Mouse (Mus musculus): ENCODE measurements around the gene Smn1.
"Not testable (repeated sequence)": the region's sequence is repeated elsewhere in the genome, so short reads cannot be mapped to it uniquely, and the experiment has no call there.

Gene Smn1

GRCm38 (mm10) chr13:100124423-100125257 is at the start of gene Smn1:
Smn1 (plus strand) TSS chr13:100124852.
- DNase-seq = peak; percentile 98

- no peak for DNase-seq
Measured at GRCm38 (mm10) chr13:100098808-100099207, 25.8 kb upstream of the Smn1 start.

GRCm38 (mm10) chr13:100103052-100103658 is 21.5 kb upstream of the Smn1 start:
- no peak for DNase-seq

GRCm38 (mm10) chr13:100103748-100104254 is 20.9 kb upstream of the Smn1 start, which contains the start of gene Bdp1:
Bdp1 (minus strand) TSS chr13:100104070.
- peak; percentile 93 for DNase-seq

GRCm38 (mm10) chr13:100107652-100108472 is 16.8 kb upstream of the Smn1 start, which contains the start of gene Serf1:
Serf1 (plus strand) TSS chr13:100108012.
- peak; percentile 86 for DNase-seq

GRCm38 (mm10) chr13:100112218-100112972 is 12.3 kb upstream of the Smn1 start:
- DNase-seq = no peak

- DNase-seq = no peak
Measured at GRCm38 (mm10) chr13:100123970-100124369, 682 bp upstream of the Smn1 start.

GRCm38 (mm10) chr13:100125258-100125643 is 599 bp downstream of the Smn1 start:
- no peak for DNase-seq

- DNase-seq = no peak
Measured at GRCm38 (mm10) chr13:100141646-100142314, 17.1 kb downstream of the Smn1 start.

GRCm38 (mm10) chr13:100152659-100153058 is 28.0 kb downstream of the Smn1 start:
- DNase-seq = no peak

- DNase-seq = no peak
Measured at GRCm38 (mm10) chr13:100156624-100157023, 32.0 kb downstream of the Smn1 start.

GRCm38 (mm10) chr13:100161171-100161870 is 36.7 kb downstream of the Smn1 start:
- DNase-seq = not testable (repeated sequence)

GRCm38 (mm10) chr13:100162467-100162866 is 37.8 kb downstream of the Smn1 start:
- DNase-seq = not testable (repeated sequence)

- not testable (repeated sequence) for DNase-seq
Measured at GRCm38 (mm10) chr13:100166378-100166777, 41.7 kb downstream of the Smn1 start.

- DNase-seq = not testable (repeated sequence)
Measured at GRCm38 (mm10) chr13:100174360-100174759, 49.7 kb downstream of the Smn1 start.

GRCm38 (mm10) chr13:100183111-100183510 is 58.5 kb downstream of the Smn1 start:
- DNase-seq = not testable (repeated sequence)

All from right cerebral cortex, adult 18-20 months (tissue).